Mouse (Mus musculus) heart, adult 2 months (tissue): ENCODE measurements around the gene Psma2.
A peak's percentile ranks its signal among the peaks of the same experiment; 100 is the strongest.

Experiments used
- CTCF ChIP-seq: fragments of 200-600 bp; IDR thresholded peaks from 2 replicates; pipeline ENCODE4 v1.8.1; 2022; ENCODE audit warnings: antibody characterized with exemption, mild to moderate bottlenecking, moderate library complexity
- POLR2A ChIP-seq: fragments of 200-500 bp; IDR thresholded peaks from 2 replicates; pipeline ENCODE4 v1.6.1; 2011; ENCODE audit warnings: mild to moderate bottlenecking, low read depth, low read length, control low read depth; ENCODE audit not compliant: insufficient read depth

DNA sequence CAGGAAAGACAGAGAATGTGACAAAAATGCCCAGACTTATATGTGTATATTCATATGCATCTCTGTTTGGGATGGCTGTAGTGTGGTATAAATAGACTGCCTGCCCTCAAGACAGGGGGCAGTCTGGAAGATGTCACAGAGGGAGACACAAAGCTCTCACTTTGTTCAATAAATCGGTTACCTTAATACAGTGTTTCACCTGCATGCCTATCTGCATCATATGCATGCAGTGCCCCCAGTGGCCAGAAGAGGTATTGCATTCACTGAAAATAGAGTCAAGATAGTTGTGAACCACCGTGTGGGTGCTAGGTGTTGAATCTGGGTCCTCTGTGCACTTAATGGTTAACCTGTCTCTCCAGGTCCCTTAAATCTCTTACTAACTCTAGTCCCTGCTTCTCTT, 5.7 kb downstream of the Psma2 start:
- TF ChIP-seq CTCF: peak; percentile 100
- TF ChIP-seq POLR2A: no peak
